Mouse (Mus musculus) forebrain, embryonic 16.5 days (tissue): Measurements from ENCODE around the gene Herc4. TPM values are rescaled to one million over a fixed set of nuclear protein-coding genes. Genes with fewer than 3 reads are reported as not detected.

Experiments
- ATAC-seq: fragments of 200-750 bp; cut with Nextera tagmentation; 2 replicates; pipeline ENCODE4 v1.8.0; 2017; ENCODE audit warnings: mild to moderate bottlenecking, moderate library complexity
- H3K27ac ChIP-seq: fragments of 300-500 bp; sonication (generic); 2 replicates; pipeline ENCODE4 v1.5.1; 2014; ENCODE audit warnings: low read length, control low read depth
- H3K27me3 ChIP-seq: fragments of 300-500 bp; sonication (generic); replicated peaks from 2 replicates; pipeline ENCODE4 v1.6.1; 2014; ENCODE audit warnings: low read length; ENCODE audit not compliant: control insufficient read depth, insufficient read depth
- H3K36me3 ChIP-seq: fragments of 300-500 bp; sonication (generic); 2 replicates; pipeline ENCODE4 v1.6.1; 2014; ENCODE audit not compliant: control insufficient read depth, insufficient read depth
- H3K4me1 ChIP-seq: fragments of 300-500 bp; sonication (generic); replicated peaks from 2 replicates; pipeline ENCODE4 v1.6.1; 2014; ENCODE audit warnings: low read length; ENCODE audit not compliant: control insufficient read depth, insufficient read depth
- H3K4me2 ChIP-seq: fragments of 300-500 bp; sonication (generic); 2 replicates; pipeline ENCODE4 v1.6.1; 2014; ENCODE audit warnings: mild to moderate bottlenecking, low read length, control low read depth
- H3K4me3 ChIP-seq: fragments of 300-500 bp; sonication (generic); replicated peaks from 2 replicates; pipeline ENCODE4 v1.5.1; 2014; ENCODE audit warnings: mild to moderate bottlenecking, low read length, control low read depth
- H3K9ac ChIP-seq: fragments of 300-500 bp; sonication (generic); replicated peaks from 2 replicates; pipeline ENCODE4 v1.6.1; 2014; ENCODE audit warnings: low read depth, low read length, control low read depth
- H3K9me3 ChIP-seq: fragments of 300-500 bp; sonication (generic); 2 replicates; pipeline ENCODE4 v1.6.1; 2016; ENCODE audit warnings: low read length; ENCODE audit not compliant: control insufficient read depth
- WGBS: fragments of 180-500 bp; shearing (Covaris S2); extraction: QIAGEN DNeasy Blood & Tissue Kit; methylation state at CpG from one replicate; pipeline ENCODE4 v1.1.7; 2014; 5-methylcytosine and 5-hydroxymethylcytosine counted together
- polyA plus RNA-seq: library from polyadenylated mRNA; unstranded; fragments of >200 nt; fragmentation: Nextera tagmentation; extraction: Ambion mirVana; gene quantifications from 2 replicates; pipeline ENCODE4 v1.2.1, GENCODE M21; 2015

The Herc4 gene
- polyA plus RNA-seq, 1 experiment from 2014 or later: 33.1 TPM

DNA sequence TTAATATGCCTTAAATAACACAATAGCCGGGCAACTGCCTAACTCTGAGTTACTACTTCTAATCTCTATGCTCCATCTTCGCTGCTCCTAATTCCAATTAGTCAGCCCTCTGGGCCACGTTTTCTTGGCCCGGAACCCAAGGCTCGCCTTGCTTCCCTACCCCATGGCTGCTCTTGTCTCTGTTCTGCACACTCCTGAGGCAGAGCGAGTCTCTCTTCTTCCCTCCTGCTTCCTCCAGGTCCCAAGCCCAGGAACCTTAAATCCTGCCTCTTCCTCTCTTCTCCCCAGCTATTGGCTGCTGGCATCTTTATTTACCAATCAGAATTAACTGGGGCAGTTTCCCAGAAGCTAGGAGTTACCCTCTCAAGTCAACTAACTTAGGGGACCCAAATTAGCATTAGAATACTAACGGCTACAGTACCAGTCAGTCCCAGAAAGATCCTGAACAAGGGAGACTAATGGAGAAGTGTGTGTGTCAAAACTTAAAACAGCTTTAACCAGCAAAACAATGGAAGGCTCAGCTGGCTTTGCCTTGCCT is 122.4 kb downstream of the Herc4 start:
- no peak overlapping the region for H3K4me3 ChIP-seq
- WGBS: 52% methylated on average over 7 of the region's 7 CpGs
- no peak overlapping the region for H3K4me2 ChIP-seq
- no peak overlapping the region for H3K9ac ChIP-seq
- H3K27me3 ChIP-seq: no peaks in the 10 kb centered on the region
- ATAC-seq: no peak
- no peaks in the 10 kb centered on the region for H3K36me3 ChIP-seq
- no peak overlapping the region for H3K27ac ChIP-seq
- H3K9me3 ChIP-seq: no peaks in the 10 kb centered on the region
- H3K4me1 ChIP-seq: no peaks in the 10 kb centered on the region

GRCm38 (mm10) chr10:63367386-63367785 is 123.8 kb downstream of the Herc4 start:
- no peaks in the 10 kb centered on the region for H3K9me3 ChIP-seq
- H3K4me1 ChIP-seq: no peaks in the 10 kb centered on the region
- H3K4me3 ChIP-seq: no peak overlapping the region
- no peak for ATAC-seq
- H3K27ac ChIP-seq: no peak overlapping the region
- H3K4me2 ChIP-seq: no peak overlapping the region
- H3K36me3 ChIP-seq: no peaks in the 10 kb centered on the region
- H3K27me3 ChIP-seq: no peaks in the 10 kb centered on the region
- WGBS: 89% methylated on average over 6 of the region's 6 CpGs
- H3K9ac ChIP-seq: no peak overlapping the region

Other genes with a start within 250 kb of the Herc4 start
- gene Hnrnph3, start 219.6 kb upstream of the Herc4 start, polyA plus RNA-seq: 196 and 205 TPM in 2 replicates
- 1.3 and 1.7 TPM in 2 replicates for gene Pbld2, start 219.5 kb upstream of the Herc4 start, polyA plus RNA-seq
- gene Pbld1, start 183.6 kb upstream of the Herc4 start, polyA plus RNA-seq: 0.62 and 0.99 TPM in 2 replicates
- 0.94 and 0.98 TPM in 2 replicates for gene Atoh7, start 144.2 kb upstream of the Herc4 start, polyA plus RNA-seq
- gene Mypn, start 39.9 kb upstream of the Herc4 start, polyA plus RNA-seq: 0.14 TPM in 2 replicates
- gene Sirt1, start 137.9 kb downstream of the Herc4 start, polyA plus RNA-seq: 4.2 and 5.2 TPM in 2 replicates
- 6.9 and 7.3 TPM in 2 replicates for gene Dnajc12, start 138.6 kb downstream of the Herc4 start, polyA plus RNA-seq
- not detected in 2 replicates for gene Gm7075, start 178.0 kb downstream of the Herc4 start, polyA plus RNA-seq
- gene Ctnna3, start 186.3 kb downstream of the Herc4 start, polyA plus RNA-seq: 0.81 and 1.1 TPM in 2 replicates